Mouse (Mus musculus) erythroblast, embryonic 14.5 days (primary cell): ENCODE data around the gene Crnkl1.

Experiments used
- GATA1 ChIP-seq: IDR thresholded peaks from 2 replicates; pipeline ENCODE4 v1.6.1; 2012; ENCODE audit warnings: low read length, inconsistent platforms, mixed read lengths
- TAL1 ChIP-seq: IDR thresholded peaks from 3 replicates; pipeline ENCODE4 v1.6.1; 2012; ENCODE audit warnings: low read length, inconsistent platforms, mixed read lengths

DNA sequence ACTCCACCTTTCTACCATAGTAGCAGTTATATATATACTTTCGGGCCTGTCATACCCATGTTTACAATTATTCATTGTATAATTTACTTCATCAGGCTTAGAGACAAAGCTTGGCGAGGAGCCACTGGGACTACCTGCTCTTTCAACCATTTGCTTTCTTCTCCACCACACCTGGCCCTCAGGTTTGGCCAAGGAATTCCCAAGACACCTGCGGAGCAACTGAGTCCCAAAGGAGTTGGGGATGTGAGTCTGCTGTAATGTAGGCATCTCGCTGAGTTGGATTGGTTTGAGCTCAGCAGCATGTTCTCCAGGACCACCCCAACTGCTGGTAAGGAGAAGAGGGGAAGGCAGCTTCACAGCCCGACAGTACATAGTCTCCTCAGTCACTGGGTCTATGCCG lies 33.0 kb downstream of the Crnkl1 start, which contains the start of gene Naa20:
- no peak for TF ChIP-seq GATA1
- TF ChIP-seq TAL1 = no peak
